ENCODE assay signal across 8 mouse cellular contexts in genomic region chr5:148831596-148832257, GRCm38 (mm10).
DNase-seq lines count a peak whose midpoint lies in the region; ATAC-seq lines count a peak whose summit lies in the region.

No protein-coding gene starts in this region.

- H3K27me3 ChIP-seq in intestine, embryonic 15.5 days (replicated peaks) = 0 out of 2 replicates have a peak, but pooled peaks cover 6% of the 10 kb centered on the region

- H3K4me3 ChIP-seq in intestine, embryonic 15.5 days (replicated peaks) = peak overlapping the region; percentile 26

- intact Hi-C loops in gastrocnemius, postnatal 14 days (cut with DNase I; ENCODE audit: low total_unique reads) = no loop called here
- intact Hi-C loops in left cerebral cortex, postnatal 25 days (cut with DNase I) = loop anchor here (2.0 kb wide), 1 partner anchor 19 kb away; no protein-coding TSS in a partner anchor

- H3K9ac ChIP-seq in intestine, embryonic 15.5 days = 0 out of 2 replicates have a peak overlapping the region, but pooled peaks have one; percentile 28

- ATAC-seq in intestine, embryonic 15.5 days = peak; percentile 73
- peak; percentile 91 for ATAC-seq in megakaryocyte-erythroid progenitor cell, adult 5-6 weeks (replicated peaks; ENCODE audit: low FRiP score, low TSS enrichment, poor library complexity, severe bottlenecking)

- peak; percentile 84 to 85 for DNase-seq in adrenal gland, adult 18-20 months (ENCODE audit: low spot score in 2 of 2)
- DNase-seq in embryo, embryonic 10.5 days (ENCODE audit: low spot score) = peak; percentile 88
- DNase-seq in gastrocnemius, postnatal 14 days = peak; percentile 66
- DNase-seq in left cerebral cortex, postnatal 25 days (ENCODE audit: low spot score in 2 of 2) = peak; percentile 66 to 73
- DNase-seq in right cerebral cortex, postnatal 25 days = peak; percentile 42
- peak; percentile 62 to 79 for DNase-seq in urinary bladder, postnatal 4 days (ENCODE audit: low spot score in 2 of 2)

- no peak overlapping the region for H3K27ac ChIP-seq in intestine, embryonic 15.5 days

- no peaks in the 10 kb centered on the region for H3K9me3 ChIP-seq in intestine, embryonic 15.5 days

- H3K4me1 ChIP-seq in intestine, embryonic 15.5 days (replicated peaks) = 0 out of 2 replicates have a peak, but pooled peaks cover 10% of the 10 kb centered on the region

- WGBS in intestine, embryonic 15.5 days = 7% methylated on average over 23 of the region's 23 CpGs

- H3K4me2 ChIP-seq in intestine, embryonic 15.5 days (replicated peaks) = peak overlapping the region; percentile 55

- H3K36me3 ChIP-seq in intestine, embryonic 15.5 days = no peaks in the 10 kb centered on the region
